Mouse (Mus musculus): ENCODE data around the gene Kif3a. TPM values are rescaled to one million over a fixed set of nuclear protein-coding genes. Genes with fewer than 3 reads are reported as not detected.

Kif3a gene
- polyA plus RNA-seq, 1 experiment, result 93.2 TPM

DNA sequence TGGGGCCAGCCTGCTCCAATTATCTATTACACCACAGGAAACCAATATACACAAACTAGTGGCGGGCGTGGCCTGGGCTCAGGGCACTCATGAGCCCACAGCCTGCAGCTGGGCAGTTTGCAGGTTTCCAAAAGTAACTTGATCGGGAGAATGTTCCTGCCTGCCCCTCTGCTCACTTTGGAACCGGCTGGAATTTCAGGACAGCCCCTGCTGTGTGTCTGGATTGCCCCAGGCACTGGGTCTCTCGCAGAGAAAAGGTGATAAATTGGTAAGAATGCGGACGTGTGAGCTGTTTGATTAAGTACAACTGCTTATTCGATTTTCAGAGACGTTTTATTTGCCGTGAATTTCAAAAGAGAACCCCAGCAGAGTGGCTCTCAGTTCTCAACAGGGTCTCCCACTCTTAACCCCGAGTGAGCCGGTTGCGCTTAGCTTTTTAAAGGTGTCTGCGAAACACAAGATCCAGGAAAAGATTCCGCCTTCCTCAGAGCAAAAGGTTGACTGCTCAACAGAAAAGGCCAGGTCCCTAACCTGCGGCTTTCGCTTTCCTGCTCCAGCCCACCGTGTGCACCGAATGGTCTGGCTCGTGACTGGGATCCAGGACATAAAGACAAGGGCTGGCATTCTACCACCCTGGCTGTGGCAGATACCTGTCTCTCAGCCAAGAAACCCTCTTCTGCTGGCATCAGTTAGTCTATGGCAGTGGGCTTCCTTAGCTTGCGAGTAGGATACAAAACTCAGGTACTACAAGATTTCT is 70.0 kb downstream of the Kif3a start:
- Histone ChIP-seq H3K27ac (ENCODE audit: insufficient read depth, low read length) (no peak overlapping the region), H3K27me3 (ENCODE audit: control insufficient read depth, insufficient read depth, low read length) (no peaks in the 10 kb centered on the region), H3K4me1 (ENCODE audit: control insufficient read depth, insufficient read depth, low read length) (no peaks in the 10 kb centered on the region), H3K4me3 (replicated peaks; ENCODE audit: insufficient read depth, low read depth, low read length) (no peak overlapping the region)
- TF ChIP-seq CTCF (IDR thresholded peaks at IDR 0.05; ENCODE audit: borderline replicate concordance, insufficient read depth, low read depth, low read length) (no peak), POLR2A (IDR thresholded peaks at IDR 0.05; ENCODE audit: borderline replicate concordance, insufficient read depth, low read length) (no peak)
- no peak for DNase-seq
- 58% methylated on average over 21 of the region's 21 CpGs for WGBS

DNA sequence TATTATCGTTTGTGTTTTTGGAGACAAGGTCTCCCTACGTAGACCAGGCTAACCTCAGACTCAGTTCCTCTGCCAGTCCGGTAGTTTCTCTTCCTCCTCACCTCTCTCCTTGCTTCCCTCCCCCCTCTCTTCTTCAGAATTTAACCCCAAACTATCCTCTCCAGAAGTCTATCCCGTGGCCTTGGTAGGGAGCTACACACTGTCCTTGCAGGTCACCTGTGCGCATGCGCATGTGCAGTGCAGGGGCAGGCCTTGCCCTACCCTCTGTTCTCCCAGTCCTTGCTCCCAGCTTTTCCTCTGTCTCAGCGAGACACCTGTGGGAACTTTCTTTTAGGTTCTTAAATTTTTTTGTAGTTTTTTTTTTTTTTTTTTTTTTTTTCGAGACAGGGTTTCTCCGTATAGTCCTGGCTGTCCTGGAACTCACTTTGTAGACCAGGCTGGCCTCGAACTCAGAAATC is 70.7 kb downstream of the Kif3a start:
- WGBS, result 79% methylated on average over 10 of the region's 10 CpGs
- Histone ChIP-seq H3K4me3 (replicated peaks; ENCODE audit: insufficient read depth, low read depth, low read length) (no peak overlapping the region), H3K4me1 (ENCODE audit: control insufficient read depth, insufficient read depth, low read length) (no peaks in the 10 kb centered on the region), H3K27ac (ENCODE audit: insufficient read depth, low read length) (no peak overlapping the region), H3K27me3 (ENCODE audit: control insufficient read depth, insufficient read depth, low read length) (no peaks in the 10 kb centered on the region)
- no peak for DNase-seq
- TF ChIP-seq CTCF (IDR thresholded peaks at IDR 0.05; ENCODE audit: borderline replicate concordance, insufficient read depth, low read depth, low read length), result no peak
- TF ChIP-seq POLR2A (IDR thresholded peaks at IDR 0.05; ENCODE audit: borderline replicate concordance, insufficient read depth, low read length), result no peak

DNA sequence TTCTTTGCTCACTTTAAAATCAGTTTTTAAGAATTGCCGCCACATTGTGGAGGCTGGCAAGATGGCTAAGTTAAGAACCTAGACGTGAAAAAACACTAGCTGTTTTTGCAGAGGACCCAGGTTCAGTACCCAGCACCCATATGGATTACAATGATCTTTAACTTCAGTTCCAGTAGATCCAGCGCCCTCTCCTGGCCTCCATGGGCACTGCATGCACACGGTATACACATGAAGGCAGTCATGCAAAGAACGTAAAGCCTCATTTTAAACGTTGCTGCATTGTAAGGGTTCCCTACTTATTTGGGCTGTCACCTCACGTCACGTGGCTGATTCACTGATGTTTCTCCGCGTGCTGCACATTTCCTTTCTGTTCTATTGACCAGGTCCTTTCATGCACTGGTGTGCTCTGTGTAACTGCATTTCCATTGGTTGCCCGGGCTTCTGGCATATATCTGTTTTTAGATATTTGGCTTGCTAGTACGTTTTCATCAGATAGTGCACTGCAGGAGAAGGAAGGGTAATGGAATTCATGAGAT is 75.6 kb downstream of the Kif3a start:
- Histone ChIP-seq H3K27ac (ENCODE audit: insufficient read depth, low read length) (no peak overlapping the region), H3K4me1 (ENCODE audit: control insufficient read depth, insufficient read depth, low read length) (no peaks in the 10 kb centered on the region), H3K27me3 (ENCODE audit: control insufficient read depth, insufficient read depth, low read length) (no peaks in the 10 kb centered on the region), H3K4me3 (replicated peaks; ENCODE audit: insufficient read depth, low read depth, low read length) (no peak overlapping the region)
- peak; percentile 16; the same call in 1 of the 2 replicates for TF ChIP-seq CTCF (IDR thresholded peaks at IDR 0.05; ENCODE audit: borderline replicate concordance, insufficient read depth, low read depth, low read length)
- TF ChIP-seq POLR2A (IDR thresholded peaks at IDR 0.05; ENCODE audit: borderline replicate concordance, insufficient read depth, low read length), result no peak
- DNase-seq, result no peak
- WGBS, result 78% methylated on average over 12 of the region's 12 CpGs

DNA sequence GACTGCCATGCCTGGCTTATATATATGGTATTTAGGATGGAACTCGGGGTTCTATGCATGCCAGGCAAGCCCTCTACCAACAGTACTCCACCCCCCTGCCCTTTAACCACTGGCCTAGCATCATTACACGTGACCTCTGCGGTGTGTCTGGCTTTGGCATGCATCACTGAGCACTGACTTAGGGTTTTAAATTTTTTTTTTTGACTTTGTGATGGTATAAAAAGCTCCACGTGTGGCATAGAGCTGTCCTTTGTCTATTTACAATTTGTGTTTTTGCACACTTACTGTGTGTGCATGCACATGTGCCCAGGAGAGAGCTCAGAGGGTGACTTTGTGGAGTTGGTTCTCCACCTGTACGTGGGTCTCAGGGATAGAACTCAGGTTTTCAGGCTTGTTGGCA is 76.8 kb downstream of the Kif3a start:
- Histone ChIP-seq H3K27me3 (ENCODE audit: control insufficient read depth, insufficient read depth, low read length) (no peaks in the 10 kb centered on the region), H3K4me3 (replicated peaks; ENCODE audit: insufficient read depth, low read depth, low read length) (no peak overlapping the region), H3K4me1 (ENCODE audit: control insufficient read depth, insufficient read depth, low read length) (no peaks in the 10 kb centered on the region), H3K27ac (ENCODE audit: insufficient read depth, low read length) (no peak overlapping the region)
- WGBS, result 64% methylated on average over 5 of the region's 5 CpGs
- no peak for DNase-seq
- no peak for TF ChIP-seq CTCF (IDR thresholded peaks at IDR 0.05; ENCODE audit: borderline replicate concordance, insufficient read depth, low read depth, low read length)
- no peak for TF ChIP-seq POLR2A (IDR thresholded peaks at IDR 0.05; ENCODE audit: borderline replicate concordance, insufficient read depth, low read length)

DNA sequence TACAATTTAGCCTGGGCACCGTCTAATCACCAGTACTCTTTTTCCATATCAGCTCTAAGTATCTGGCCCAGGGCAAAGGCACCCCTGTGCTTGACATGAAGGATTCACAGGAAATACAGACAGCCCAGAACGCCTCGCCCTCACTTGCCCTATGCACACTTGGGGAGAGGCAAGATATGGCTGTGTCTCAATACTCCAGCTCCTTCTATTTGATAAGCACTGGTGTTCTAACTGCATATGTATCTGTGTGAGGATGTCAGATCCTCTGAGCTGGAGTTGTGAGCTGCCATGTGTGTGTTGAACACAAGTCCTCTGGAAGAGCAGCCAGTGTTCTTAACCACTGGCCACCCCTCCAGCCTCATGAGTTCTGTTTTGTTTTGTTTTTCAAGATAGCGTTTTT is 84.3 kb downstream of the Kif3a start:
- DNase-seq, result no peak
- TF ChIP-seq POLR2A (IDR thresholded peaks at IDR 0.05; ENCODE audit: borderline replicate concordance, insufficient read depth, low read length), result no peak
- no peak for TF ChIP-seq CTCF (IDR thresholded peaks at IDR 0.05; ENCODE audit: borderline replicate concordance, insufficient read depth, low read depth, low read length)
- WGBS, result 93% methylated on average over 4 of the region's 4 CpGs
- H3K27me3 ChIP-seq (ENCODE audit: control insufficient read depth, insufficient read depth, low read length), result no peaks in the 10 kb centered on the region
- no peak overlapping the region for H3K4me3 ChIP-seq (replicated peaks; ENCODE audit: insufficient read depth, low read depth, low read length)
- no peak overlapping the region for H3K27ac ChIP-seq (ENCODE audit: insufficient read depth, low read length)
- no peaks in the 10 kb centered on the region for H3K4me1 ChIP-seq (ENCODE audit: control insufficient read depth, insufficient read depth, low read length)

Other genes with a start within 250 kb of the Kif3a start
- gene Zcchc10, start 242.7 kb upstream of the Kif3a start, polyA plus RNA-seq (2012; rRNA removed), result 10.8 and 11.8 TPM in 2 replicates
- gene Aff4, start 216.5 kb upstream of the Kif3a start, polyA plus RNA-seq (2012; rRNA removed), result 48.2 and 50.8 TPM in 2 replicates
- not detected in 2 replicates for gene Leap2, start 144.2 kb upstream of the Kif3a start, polyA plus RNA-seq (2012; rRNA removed)
- 447 and 454 TPM in 2 replicates for gene Uqcrq, start 136.5 kb upstream of the Kif3a start, polyA plus RNA-seq (2012; rRNA removed)
- 2.2 and 2.5 TPM in 2 replicates for gene Gdf9, start 136.4 kb upstream of the Kif3a start, polyA plus RNA-seq (2012; rRNA removed)
- 0.06 TPM in 1 of 2 replicates, not detected in the other for gene Gm10447, start 110.3 kb upstream of the Kif3a start, polyA plus RNA-seq (2012; rRNA removed)
- gene Shroom1, start 110.2 kb upstream of the Kif3a start, polyA plus RNA-seq (2012; rRNA removed), result 7.7 and 8.8 TPM in 2 replicates
- not detected in 2 replicates for gene Gm9837, start 96.9 kb upstream of the Kif3a start, polyA plus RNA-seq (2012; rRNA removed)
- 0.65 and 1.6 TPM in 2 replicates for gene Gm9945, start 87.2 kb upstream of the Kif3a start, polyA plus RNA-seq (2012; rRNA removed)
- gene Sowaha, start 87.1 kb upstream of the Kif3a start, polyA plus RNA-seq (2012; rRNA removed), result 23.1 and 27.1 TPM in 2 replicates
- gene Sept8, start 48.1 kb upstream of the Kif3a start, polyA plus RNA-seq (2012; rRNA removed), result 318 and 354 TPM in 2 replicates
- not detected in 2 replicates for gene Il4, start 51.3 kb downstream of the Kif3a start, polyA plus RNA-seq (2012; rRNA removed)
- gene Il13, start 67.3 kb downstream of the Kif3a start, polyA plus RNA-seq (2012; rRNA removed), result not detected in 2 replicates
- gene Rad50, start 139.9 kb downstream of the Kif3a start, polyA plus RNA-seq (2012; rRNA removed), result 5.4 TPM in 2 replicates
- gene Il5, start 153.4 kb downstream of the Kif3a start, polyA plus RNA-seq (2012; rRNA removed), result 0.16 and 0.22 TPM in 2 replicates
- 5.6 and 6.0 TPM in 2 replicates for gene Irf1, start 202.6 kb downstream of the Kif3a start, polyA plus RNA-seq (2012; rRNA removed)
- gene Gm17334, start 205.8 kb downstream of the Kif3a start, polyA plus RNA-seq (2012; rRNA removed), result 0.32 and 0.44 TPM in 2 replicates

Data from cerebellum, adult 2 months (tissue).